Mouse (Mus musculus) olfactory bulb, adult 2 months (tissue): Measurements from ENCODE around the gene Sspo.

Experiments used
- CTCF ChIP-seq: fragments of 200-500 bp; IDR thresholded peaks from 2 replicates; pipeline ENCODE4 v1.5.1; 2012; ENCODE audit warnings: low read depth, mild to moderate bottlenecking, low read length, moderate library complexity; ENCODE audit not compliant: insufficient read depth
- POLR2A ChIP-seq: fragments of 200-500 bp; IDR thresholded peaks from 2 replicates; pipeline ENCODE4 v1.6.1; 2012; ENCODE audit warnings: mild to moderate bottlenecking, low read depth, low read length, moderate library complexity; ENCODE audit not compliant: insufficient read depth

DNA sequence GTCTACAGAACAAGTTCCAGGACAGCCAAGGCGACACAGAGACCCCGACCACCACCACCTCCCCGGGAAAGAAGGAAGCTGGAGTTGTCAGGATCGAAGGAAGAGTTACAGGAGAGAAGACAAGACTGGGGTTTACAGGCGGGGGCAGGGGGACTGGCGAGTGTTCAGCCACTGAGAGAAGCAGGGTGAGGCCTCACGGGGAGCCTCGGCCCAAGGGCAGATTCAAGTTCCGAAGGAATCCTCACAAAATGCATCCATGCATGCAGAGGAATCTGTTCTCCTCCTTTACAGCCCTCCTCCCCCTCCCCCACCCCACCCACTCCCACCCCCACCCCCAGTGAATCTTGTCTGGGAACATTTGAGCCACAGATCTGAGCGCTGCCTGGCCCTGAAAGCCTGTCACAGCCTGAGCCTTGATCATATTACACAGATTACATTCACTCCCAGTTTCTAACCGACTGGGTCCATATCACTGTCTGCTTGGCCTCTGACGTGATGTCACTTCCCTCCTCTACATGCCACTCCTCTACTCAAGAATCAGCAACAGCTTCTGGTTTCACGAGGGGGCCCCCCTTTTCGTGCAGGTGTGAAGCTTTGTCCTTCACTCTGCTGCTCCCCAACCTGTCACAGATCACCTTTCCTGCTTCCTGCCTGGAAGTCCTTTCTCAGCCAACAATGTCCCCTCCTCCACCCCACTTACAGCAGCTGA, 7.6 kb upstream of the Sspo start:
- TF ChIP-seq CTCF, result no peak
- TF ChIP-seq POLR2A, result no peak
